Mouse (Mus musculus) lung, embryonic 16.5 days (tissue): ENCODE data around the gene Aldh3b2. TPM values are rescaled to one million over a fixed set of nuclear protein-coding genes. Genes with fewer than 3 reads are reported as not detected.
A peak's percentile ranks its signal among the peaks of the same experiment; 100 is the strongest.

ENCODE experiments used
- ATAC-seq: fragments of 200-750 bp; cut with Nextera tagmentation; 2 replicates; pipeline ENCODE4 v1.8.0; 2017; ENCODE audit warnings: low read depth, mild to moderate bottlenecking, moderate library complexity
- H3K27ac ChIP-seq: fragments of 300-500 bp; sonication (generic); 2 replicates; pipeline ENCODE4 v1.5.1; 2014; ENCODE audit warnings: mild to moderate bottlenecking, control low read depth, low read length
- H3K27me3 ChIP-seq: fragments of 300-500 bp; sonication (generic); 2 replicates; pipeline ENCODE4 v1.6.1; 2014; ENCODE audit warnings: low read depth, low read length, mixed read lengths; ENCODE audit not compliant: control insufficient read depth, insufficient read depth
- H3K36me3 ChIP-seq: fragments of 300-500 bp; sonication (generic); 2 replicates; pipeline ENCODE4 v1.6.1; 2014; ENCODE audit warnings: low read length; ENCODE audit not compliant: control insufficient read depth, insufficient read depth
- H3K4me1 ChIP-seq: fragments of 300-500 bp; sonication (generic); replicated peaks from 2 replicates; pipeline ENCODE4 v1.6.1; 2014; ENCODE audit warnings: low read length, mixed read lengths; ENCODE audit not compliant: control insufficient read depth, insufficient read depth
- H3K4me2 ChIP-seq: fragments of 300-500 bp; sonication (generic); 2 replicates; pipeline ENCODE4 v1.6.1; 2014; ENCODE audit warnings: low read depth, low read length, control low read depth
- H3K4me3 ChIP-seq: fragments of 300-500 bp; sonication (generic); 2 replicates; pipeline ENCODE4 v1.5.1; 2014; ENCODE audit warnings: mild to moderate bottlenecking, low read length, control low read depth
- H3K9ac ChIP-seq: fragments of 300-500 bp; sonication (generic); 2 replicates; pipeline ENCODE4 v1.6.1; 2014; ENCODE audit warnings: low read length, control low read depth
- H3K9me3 ChIP-seq: fragments of 300-500 bp; sonication (generic); 2 replicates; pipeline ENCODE4 v1.6.1; 2016; ENCODE audit warnings: low read length; ENCODE audit not compliant: control insufficient read depth
- WGBS: fragments of 180-500 bp; shearing (Covaris S2); extraction: QIAGEN DNeasy Blood & Tissue Kit; methylation state at CpG from one replicate; pipeline ENCODE4 v1.1.7; 2014; 5-methylcytosine and 5-hydroxymethylcytosine counted together
- polyA plus RNA-seq: library from polyadenylated mRNA; unstranded; fragments of >200 nt; fragmentation: Nextera tagmentation; extraction: Ambion mirVana; gene quantifications from 2 replicates; pipeline ENCODE4 v1.2.1, GENCODE M21; 2015

Aldh3b2 gene
- polyA plus RNA-seq, 1 experiment from 2014 or later = 1.8 TPM

DNA sequence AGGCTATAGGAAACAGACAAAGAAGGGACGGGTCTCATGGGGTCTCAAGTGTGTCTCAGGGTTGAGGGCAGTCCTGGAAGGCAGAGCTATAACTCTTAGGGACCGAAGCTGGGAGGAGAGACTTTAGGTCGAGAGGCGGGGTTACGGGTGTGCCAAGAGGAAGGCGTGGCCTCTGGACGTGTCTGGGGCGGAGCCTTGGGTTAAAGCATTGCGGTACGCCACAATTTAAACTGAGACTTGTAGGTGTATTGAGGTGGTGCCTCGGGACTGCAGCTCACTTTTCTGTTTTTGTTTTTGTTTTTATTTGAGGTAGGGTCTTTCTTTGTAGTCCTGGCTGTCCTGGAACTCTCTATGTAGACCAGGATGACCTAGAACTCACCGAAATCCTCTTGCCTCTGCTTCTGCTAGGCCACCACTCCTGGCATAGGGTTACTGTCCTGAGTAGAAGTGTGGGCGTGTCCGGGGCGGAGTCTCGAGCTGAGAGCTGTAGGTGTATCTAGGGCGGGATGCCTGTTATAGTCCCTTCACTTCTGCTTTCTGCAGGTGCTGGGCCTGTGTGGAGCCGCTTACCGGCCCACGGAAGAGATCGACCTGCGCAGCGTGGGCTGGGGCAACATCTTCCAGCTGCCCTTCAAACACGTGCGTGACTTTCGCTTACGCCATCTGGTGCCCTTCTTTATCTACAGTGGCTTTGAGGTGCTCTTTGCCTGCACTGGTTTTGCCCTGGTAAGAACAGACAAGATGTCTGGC, 29.0 kb upstream of the Aldh3b2 start:
- no peak overlapping the region for H3K27ac ChIP-seq
- no peaks in the 10 kb centered on the region for H3K36me3 ChIP-seq
- H3K9ac ChIP-seq = 0 out of 2 replicates have a peak overlapping the region, but pooled peaks have one; percentile 32
- H3K27me3 ChIP-seq = no peaks in the 10 kb centered on the region
- H3K4me2 ChIP-seq = peak overlapping the region; percentile 49
- peak; percentile 55; the same call in 1 of the 2 replicates for ATAC-seq
- no peaks in the 10 kb centered on the region for H3K9me3 ChIP-seq
- WGBS = 23% methylated on average over 27 of the region's 27 CpGs
- H3K4me3 ChIP-seq = peak overlapping the region; percentile 19; the same call in 1 of the 2 replicates
- 0 out of 2 replicates have a peak, but pooled peaks cover 3% of the 10 kb centered on the region for H3K4me1 ChIP-seq

DNA sequence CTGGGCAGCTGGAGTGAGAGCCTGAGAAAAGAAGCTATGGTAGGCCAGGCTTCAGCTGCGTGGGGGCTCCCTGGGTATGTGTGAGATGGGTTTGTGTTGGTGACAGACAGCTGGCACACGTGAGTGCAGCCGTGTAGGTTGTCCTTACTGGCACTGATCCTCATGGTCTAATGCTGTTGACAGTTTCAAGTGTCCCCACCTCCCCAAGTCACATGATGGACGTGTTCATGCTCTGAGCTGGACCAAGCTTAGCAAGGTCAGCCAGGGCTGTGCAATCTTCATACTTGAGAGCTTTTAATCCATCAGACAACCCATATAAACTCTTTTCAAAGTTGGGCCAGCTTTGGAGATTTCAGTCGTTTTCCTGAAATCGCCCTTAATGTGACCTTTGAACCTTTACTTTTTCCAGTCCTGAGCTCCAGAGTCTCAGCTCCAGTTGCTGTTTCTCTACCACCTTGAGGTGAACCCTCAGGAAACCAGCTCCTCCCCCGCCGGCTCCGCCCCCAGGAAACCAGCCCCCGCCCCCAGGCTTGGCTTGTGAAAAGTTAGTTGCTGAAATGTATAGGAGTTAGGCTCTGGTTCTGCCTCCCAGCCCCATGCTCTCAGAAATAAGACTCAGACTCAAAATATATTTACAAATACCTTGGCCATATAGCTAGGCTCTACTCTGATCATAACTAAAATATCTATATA, 26.1 kb upstream of the Aldh3b2 start:
- Histone ChIP-seq H3K9me3 (no peaks in the 10 kb centered on the region), H3K9ac (no peak overlapping the region), H3K4me2 (no peak overlapping the region), H3K27me3 (no peaks in the 10 kb centered on the region), H3K27ac (no peak overlapping the region), H3K4me3 (no peak overlapping the region), H3K36me3 (no peaks in the 10 kb centered on the region), H3K4me1 (0 out of 2 replicates have a peak, but pooled peaks cover 3% of the 10 kb centered on the region)
- ATAC-seq = no peak
- WGBS = 20% methylated on average over 10 of the region's 10 CpGs

DNA sequence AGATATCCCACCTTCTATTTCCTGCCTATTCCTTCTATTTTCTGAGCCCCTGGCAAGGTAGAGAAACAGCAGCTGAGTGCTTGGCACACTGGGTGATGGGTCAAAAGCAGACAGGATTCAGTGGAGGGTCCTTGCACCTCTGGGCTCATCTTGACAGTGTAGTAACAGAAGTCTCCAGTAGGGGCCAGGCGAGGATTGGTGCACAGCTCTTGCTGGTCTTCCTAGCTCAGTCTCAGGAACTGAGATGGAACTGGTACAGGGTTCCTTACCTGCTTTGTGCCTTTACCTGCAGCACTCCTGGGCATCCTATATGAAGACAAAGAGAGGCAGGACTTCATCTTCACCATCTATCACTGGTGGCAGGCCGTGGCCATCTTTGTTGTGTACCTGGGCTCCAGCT, 25.4 kb upstream of the Aldh3b2 start:
- 17% methylated on average over 2 of the region's 2 CpGs for WGBS
- H3K27ac ChIP-seq = no peak overlapping the region

DNA sequence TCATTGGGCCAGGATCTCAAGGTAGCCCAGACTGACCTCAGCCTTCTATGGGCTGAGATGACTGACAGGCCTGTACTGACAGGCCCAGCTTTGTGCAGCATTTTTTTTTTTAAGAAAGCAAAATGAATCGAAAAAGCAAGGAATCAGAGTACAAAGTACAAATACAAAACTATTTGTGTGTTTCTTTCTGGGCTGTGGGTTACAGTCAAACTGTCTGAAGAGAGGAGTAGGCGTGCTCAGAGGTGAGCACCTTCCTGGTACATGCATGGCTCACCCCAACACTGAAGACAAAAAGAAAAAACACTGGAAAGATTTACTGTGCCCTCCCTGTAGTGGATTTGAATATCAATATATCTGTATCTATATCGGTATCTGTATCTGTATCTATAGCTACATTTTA, 24.3 kb upstream of the Aldh3b2 start:
- Histone ChIP-seq H3K4me2 (no peak overlapping the region), H3K9me3 (no peaks in the 10 kb centered on the region), H3K9ac (no peak overlapping the region), H3K4me1 (0 out of 2 replicates have a peak, but pooled peaks cover 3% of the 10 kb centered on the region), H3K4me3 (no peak overlapping the region), H3K27me3 (no peaks in the 10 kb centered on the region), H3K36me3 (no peaks in the 10 kb centered on the region), H3K27ac (no peak overlapping the region)
- WGBS = 73% methylated on average over 3 of the region's 3 CpGs
- ATAC-seq = no peak

More for the DNA sequence above, 25.4 kb upstream of the Aldh3b2 start:
- Histone ChIP-seq H3K9me3 (no peaks in the 10 kb centered on the region), H3K36me3 (no peaks in the 10 kb centered on the region), H3K9ac (no peak overlapping the region), H3K27me3 (no peaks in the 10 kb centered on the region), H3K4me1 (0 out of 2 replicates have a peak, but pooled peaks cover 3% of the 10 kb centered on the region), H3K4me2 (no peak overlapping the region), H3K4me3 (no peak overlapping the region)
- peak; percentile 73; the same call in 1 of the 2 replicates for ATAC-seq

DNA sequence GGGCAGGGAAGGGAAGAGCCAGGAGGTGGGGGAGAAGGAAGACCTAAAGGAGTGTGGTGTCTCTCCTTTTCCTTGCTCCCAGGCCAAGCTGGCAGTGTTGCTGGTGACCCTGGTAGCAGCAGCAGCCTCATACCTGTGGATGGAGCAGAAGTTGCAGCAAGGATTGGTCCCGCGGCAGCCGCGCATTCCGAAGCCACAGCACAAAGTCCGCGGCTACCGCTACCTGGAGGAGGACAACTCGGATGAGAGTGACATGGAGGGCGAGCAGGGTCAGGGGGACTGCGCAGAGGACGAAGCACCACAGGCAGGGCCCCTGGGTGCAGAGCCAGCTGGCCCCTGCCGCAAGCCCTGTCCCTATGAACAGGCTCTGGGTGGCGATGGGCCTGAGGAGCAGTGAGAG, 23.6 kb upstream of the Aldh3b2 start:
- Histone ChIP-seq H3K9me3 (no peaks in the 10 kb centered on the region), H3K27me3 (no peaks in the 10 kb centered on the region), H3K9ac (no peak overlapping the region), H3K4me2 (no peak overlapping the region), H3K27ac (no peak overlapping the region), H3K36me3 (no peaks in the 10 kb centered on the region), H3K4me3 (no peak overlapping the region), H3K4me1 (no peaks in the 10 kb centered on the region)
- 69% methylated on average over 14 of the region's 14 CpGs for WGBS
- ATAC-seq = no peak

DNA sequence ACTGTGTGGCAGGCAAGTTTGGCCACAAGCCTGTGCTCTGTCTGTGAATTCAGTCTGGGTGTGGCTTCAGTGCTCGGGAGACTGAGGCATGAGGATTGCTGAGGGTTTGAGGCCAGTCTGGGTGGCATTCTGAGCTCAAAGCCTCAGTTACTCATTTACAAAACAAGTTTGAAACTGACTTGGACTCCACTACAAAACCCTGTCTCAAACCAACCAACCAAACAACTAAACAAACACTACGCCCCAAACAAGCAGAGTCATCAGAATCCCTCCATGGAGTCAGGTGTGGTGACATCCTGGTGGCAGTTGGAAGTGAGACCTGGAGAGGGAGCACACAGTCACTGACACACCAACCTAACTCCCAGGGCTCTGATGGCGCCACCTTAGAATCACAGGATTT, 21.8 kb upstream of the Aldh3b2 start:
- Histone ChIP-seq H3K4me1 (no peaks in the 10 kb centered on the region), H3K27me3 (no peaks in the 10 kb centered on the region), H3K9me3 (no peaks in the 10 kb centered on the region), H3K36me3 (no peaks in the 10 kb centered on the region), H3K27ac (no peak overlapping the region), H3K9ac (no peak overlapping the region), H3K4me2 (no peak overlapping the region), H3K4me3 (no peak overlapping the region)
- ATAC-seq = no peak
- WGBS = 74% methylated on average over 3 of the region's 3 CpGs

DNA sequence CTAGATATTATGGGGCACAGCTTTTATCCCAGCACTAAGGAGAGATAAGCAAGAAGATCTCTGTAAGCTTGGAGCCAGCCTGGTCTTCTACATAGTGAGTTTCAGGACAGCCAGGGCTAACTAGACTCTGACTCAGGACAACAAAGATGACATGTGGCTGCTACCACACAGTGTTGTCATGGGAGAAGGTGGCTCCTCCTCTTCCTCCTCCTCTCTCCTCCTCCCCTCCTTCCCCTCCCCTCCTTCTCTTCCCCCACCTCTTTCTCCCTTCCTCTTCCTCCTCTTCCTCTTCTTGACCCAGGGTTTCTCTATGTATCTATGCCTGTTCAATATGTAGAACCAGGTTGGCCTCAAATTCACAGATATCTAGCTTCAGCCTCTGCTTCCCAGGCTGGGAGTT, 20.7 kb upstream of the Aldh3b2 start:
- Histone ChIP-seq H3K4me2 (no peak overlapping the region), H3K27me3 (no peaks in the 10 kb centered on the region), H3K9ac (no peak overlapping the region), H3K4me1 (no peaks in the 10 kb centered on the region), H3K27ac (peak overlapping the region; percentile 36; the same call in 1 of the 2 replicates), H3K36me3 (no peaks in the 10 kb centered on the region), H3K4me3 (no peak overlapping the region), H3K9me3 (no peaks in the 10 kb centered on the region)
- ATAC-seq = no peak

DNA sequence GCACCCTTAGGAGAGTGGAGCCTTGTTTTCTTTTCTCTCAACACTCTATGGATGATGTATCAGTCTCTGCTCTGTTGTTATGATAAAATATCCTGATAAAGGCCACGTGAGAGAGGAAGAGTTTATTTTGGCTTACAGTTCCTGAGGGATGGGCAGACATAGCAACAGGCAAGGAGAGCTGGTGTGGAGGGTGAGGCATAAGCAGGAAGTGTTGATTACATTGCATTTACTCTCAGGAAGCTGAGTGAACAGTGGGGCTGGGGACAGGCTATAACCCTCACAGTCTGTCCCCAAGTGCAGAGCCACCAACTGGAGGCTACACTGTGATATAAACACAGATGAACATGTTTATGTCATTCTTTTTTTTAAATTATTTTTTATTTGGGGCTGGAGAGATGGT, 20.0 kb upstream of the Aldh3b2 start:
- Histone ChIP-seq H3K36me3 (no peaks in the 10 kb centered on the region), H3K9ac (no peak overlapping the region), H3K9me3 (no peaks in the 10 kb centered on the region), H3K4me3 (no peak overlapping the region), H3K27ac (no peak overlapping the region), H3K4me2 (no peak overlapping the region), H3K4me1 (no peaks in the 10 kb centered on the region), H3K27me3 (no peaks in the 10 kb centered on the region)
- 20% methylated on average over 1 of the region's 1 CpGs for WGBS
- ATAC-seq = no peak

DNA sequence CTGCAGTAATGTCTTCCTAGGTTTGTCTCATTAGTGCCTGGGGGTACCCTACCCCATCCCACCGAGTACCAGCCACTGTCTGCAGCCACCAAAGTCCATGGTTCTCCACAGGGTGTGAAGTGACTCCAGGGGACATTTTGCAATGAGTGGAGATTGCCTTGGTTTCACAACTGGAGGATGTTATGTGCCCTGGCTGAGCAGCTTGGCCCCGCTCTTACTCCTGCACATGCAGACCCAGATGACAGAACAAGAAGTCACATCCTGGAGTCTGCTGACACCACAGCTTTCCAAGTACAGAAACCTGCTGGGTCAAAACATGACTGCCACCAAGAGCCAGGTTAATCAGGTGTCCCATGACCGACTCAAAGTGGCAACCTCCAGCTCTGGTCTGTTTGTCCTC, 17.1 kb upstream of the Aldh3b2 start:
- Histone ChIP-seq H3K9me3 (no peaks in the 10 kb centered on the region), H3K4me2 (no peak overlapping the region), H3K4me1 (no peaks in the 10 kb centered on the region), H3K9ac (no peak overlapping the region), H3K27ac (no peak overlapping the region), H3K27me3 (no peaks in the 10 kb centered on the region), H3K4me3 (no peak overlapping the region), H3K36me3 (no peaks in the 10 kb centered on the region)
- ATAC-seq = no peak
- 66% methylated on average over 3 of the region's 3 CpGs for WGBS
